Mouse (Mus musculus) CH12.LX (cell line): ENCODE measurements around the gene Upk3a. TPM values are rescaled to one million over a fixed set of nuclear protein-coding genes. Genes with fewer than 3 reads are reported as not detected.

Source experiments
- DNase-seq: peaks from one replicate; pipeline ENCODE4 v3.0.0-alpha.2; 2013; ENCODE audit errors: extremely low read depth
- H3K27ac ChIP-seq: 2 replicates; pipeline ENCODE4 v1.5.1; 2012; ENCODE audit warnings: low read depth, mild to moderate bottlenecking, control low read depth, moderate library complexity; ENCODE audit not compliant: insufficient read depth
- H3K27me3 ChIP-seq: replicated peaks from 2 replicates; pipeline ENCODE3; 2012; ENCODE audit warnings: inconsistent platforms
- H3K36me3 ChIP-seq, 2 experiments: replicated peaks in 1 of 2; 2 replicates each; pipeline versions ENCODE3 to v1.6.1; 2012; ENCODE audit warnings: inconsistent platforms in 1 of 2, low read length in 1 of 2, mild to moderate bottlenecking in 1 of 2, mixed read lengths in 1 of 2, moderate library complexity in 1 of 2; ENCODE audit not compliant: control insufficient read depth in 1 of 2, insufficient read depth in 1 of 2
- H3K4me1 ChIP-seq, 2 experiments: 2 replicates each; pipeline ENCODE4 v1.6.1; 2012; ENCODE audit warnings: inconsistent platforms in 1 of 2, moderate library complexity in 1 of 2; ENCODE audit not compliant: insufficient read depth in 2 of 2, control insufficient read depth in 1 of 2
- H3K4me2 ChIP-seq: 2 replicates; pipeline ENCODE4 v1.6.1; 2012; ENCODE audit warnings: low read depth, mild to moderate bottlenecking, control low read depth; ENCODE audit not compliant: poor library complexity, insufficient read depth, severe bottlenecking
- H3K4me3 ChIP-seq, 3 experiments: fragments of 150-350 bp in 1 of 3; sonication (generic) in 1 of 3; replicated peaks in 1 of 3; 2 replicates each; pipeline versions ENCODE3 to v1.5.1; 2011 to 2012; ENCODE audit warnings: low read depth in 2 of 3, low read length in 2 of 3, mild to moderate bottlenecking in 2 of 3, moderate library complexity in 2 of 3, control low read depth in 1 of 3, improper control_type of control experiment in 1 of 3, inconsistent platforms in 1 of 3, mixed read lengths in 1 of 3; ENCODE audit not compliant: poor library complexity in 1 of 3
- H3K79me2 ChIP-seq: replicated peaks from 2 replicates; pipeline ENCODE4 v1.6.1; 2012; ENCODE audit warnings: mild to moderate bottlenecking, moderate library complexity; ENCODE audit not compliant: control insufficient read depth, poor library complexity, insufficient read depth, severe bottlenecking; ENCODE audit errors: extremely low read depth
- H3K9ac ChIP-seq: 2 replicates; pipeline ENCODE4 v1.6.1; 2012; ENCODE audit warnings: low read depth, mild to moderate bottlenecking, control low read depth, moderate library complexity; ENCODE audit not compliant: insufficient read depth
- H3K9me3 ChIP-seq: replicated peaks from 2 replicates; pipeline ENCODE3; 2012; ENCODE audit warnings: low read length, inconsistent platforms, mixed read lengths
- CHD1 ChIP-seq: IDR thresholded peaks from 2 replicates; pipeline ENCODE4 v1.6.1; 2012; ENCODE audit warnings: low read depth, low read length, improper control_type of control experiment, inconsistent platforms
- CTCF ChIP-seq, 2 experiments: IDR thresholded peaks in 1 of 2; conservative IDR thresholded peaks in 1 of 2; 2 replicates each; pipeline ENCODE4 v1.5.1; 2011 to 2012; ENCODE audit warnings: low read depth in 2 of 2, low read length in 2 of 2, improper control_type of control experiment in 1 of 2, inconsistent platforms in 1 of 2, mild to moderate bottlenecking in 1 of 2, moderate library complexity in 1 of 2
- EP300 ChIP-seq: IDR thresholded peaks from 2 replicates; pipeline ENCODE4 v1.6.1; 2011; ENCODE audit warnings: low read length, improper control_type of control experiment
- GABPA ChIP-seq: IDR thresholded peaks from 2 replicates; pipeline ENCODE4 v1.6.1; 2012; ENCODE audit warnings: low read depth, low read length, improper control_type of control experiment, inconsistent platforms; ENCODE audit not compliant: insufficient replicate concordance
- IRF4 ChIP-seq: IDR thresholded peaks from 2 replicates; pipeline ENCODE4 v1.6.1; 2014; ENCODE audit warnings: low read depth, mild to moderate bottlenecking, inconsistent platforms, low read length, improper control_type of control experiment
- JUN ChIP-seq: IDR thresholded peaks from 2 replicates; pipeline ENCODE4 v1.6.1; 2011; ENCODE audit warnings: low read depth, mild to moderate bottlenecking, low read length, improper control_type of control experiment, moderate library complexity; ENCODE audit not compliant: insufficient read depth
- KAT2A ChIP-seq: IDR thresholded peaks from 2 replicates; pipeline ENCODE4 v1.6.1; 2012; ENCODE audit warnings: low read length, improper control_type of control experiment, inconsistent platforms; ENCODE audit not compliant: insufficient replicate concordance
- MAFK ChIP-seq: IDR thresholded peaks from 2 replicates; pipeline ENCODE4 v1.6.1; 2011; ENCODE audit warnings: low read length, improper control_type of control experiment; ENCODE audit not compliant: insufficient replicate concordance
- MAX ChIP-seq: IDR thresholded peaks from 2 replicates; pipeline ENCODE4 v1.6.1; 2011; ENCODE audit warnings: low read length, improper control_type of control experiment
- MAZ ChIP-seq: IDR thresholded peaks from 2 replicates; pipeline ENCODE4 v1.6.1; 2012; ENCODE audit warnings: low read depth, mild to moderate bottlenecking, inconsistent platforms, low read length, improper control_type of control experiment, moderate library complexity
- MEF2A ChIP-seq: IDR thresholded peaks from 2 replicates; pipeline ENCODE4 v1.6.1; 2014; ENCODE audit warnings: low read depth, mild to moderate bottlenecking, inconsistent platforms, low read length, improper control_type of control experiment, borderline replicate concordance
- MYC ChIP-seq: IDR thresholded peaks from 2 replicates; pipeline ENCODE4 v1.6.1; 2011; ENCODE audit warnings: low read depth, mild to moderate bottlenecking, improper control_type of control experiment, low read length
- NELFE ChIP-seq: IDR thresholded peaks from 2 replicates; pipeline ENCODE4 v1.6.1; 2011; ENCODE audit warnings: low read depth, low read length, improper control_type of control experiment
- NRF1 ChIP-seq: IDR thresholded peaks from 2 replicates; pipeline ENCODE4 v1.6.1; 2014; ENCODE audit warnings: low read depth, mild to moderate bottlenecking, inconsistent platforms, low read length, improper control_type of control experiment, moderate library complexity
- PAX5 ChIP-seq: IDR thresholded peaks from 2 replicates; pipeline ENCODE4 v1.6.1; 2012; ENCODE audit warnings: low read length, inconsistent platforms, mixed read lengths
- POLR2A ChIP-seq: IDR thresholded peaks from 2 replicates; pipeline ENCODE4 v1.6.1; 2011; ENCODE audit warnings: low read depth, mild to moderate bottlenecking, improper control_type of control experiment, low read length
- POLR2AphosphoS2 ChIP-seq: IDR thresholded peaks from 2 replicates; pipeline ENCODE4 v1.6.1; 2011; ENCODE audit warnings: low read depth, low read length, improper control_type of control experiment
- RAD21 ChIP-seq: IDR thresholded peaks from 2 replicates; pipeline ENCODE4 v1.6.1; 2011; ENCODE audit warnings: low read depth, mild to moderate bottlenecking, low read length, improper control_type of control experiment, moderate library complexity
- RCOR1 ChIP-seq: conservative IDR thresholded peaks from 2 replicates; pipeline ENCODE4 v1.6.1; 2012; ENCODE audit warnings: low read depth, mild to moderate bottlenecking, inconsistent platforms, low read length, improper control_type of control experiment
- SIN3A ChIP-seq: IDR thresholded peaks from 2 replicates; pipeline ENCODE4 v1.6.1; 2012; ENCODE audit warnings: low read length, improper control_type of control experiment, inconsistent platforms
- SMC3 ChIP-seq: IDR thresholded peaks from 2 replicates; pipeline ENCODE4 v1.6.1; 2011; ENCODE audit warnings: low read depth, low read length, improper control_type of control experiment
- TBP ChIP-seq: conservative IDR thresholded peaks from 2 replicates; pipeline ENCODE4 v1.6.1; 2011; ENCODE audit warnings: low read depth, low read length, improper control_type of control experiment
- TCF12 ChIP-seq: IDR thresholded peaks from 2 replicates; pipeline ENCODE4 v1.6.1; 2014; ENCODE audit warnings: low read depth, mild to moderate bottlenecking, inconsistent platforms, low read length, improper control_type of control experiment
- UBTF ChIP-seq: IDR thresholded peaks from 2 replicates; pipeline ENCODE4 v1.6.1; 2012; ENCODE audit warnings: low read depth, mild to moderate bottlenecking, inconsistent platforms, low read length, improper control_type of control experiment, moderate library complexity
- USF2 ChIP-seq: conservative IDR thresholded peaks from 2 replicates; pipeline ENCODE4 v1.6.1; 2011; ENCODE audit warnings: low read depth, low read length, improper control_type of control experiment
- ZC3H11A ChIP-seq: IDR thresholded peaks from 2 replicates; pipeline ENCODE4 v1.6.1; 2012; ENCODE audit warnings: low read depth, mild to moderate bottlenecking, inconsistent platforms, low read length, improper control_type of control experiment
- ZKSCAN1 ChIP-seq: IDR thresholded peaks from 2 replicates; pipeline ENCODE4 v1.6.1; 2012; ENCODE audit warnings: low read depth, inconsistent platforms, low read length, improper control_type of control experiment, borderline replicate concordance
- ZMIZ1 ChIP-seq: IDR thresholded peaks from 2 replicates; pipeline ENCODE4 v1.6.1; 2012; ENCODE audit warnings: low read depth, mild to moderate bottlenecking, inconsistent platforms, low read length, improper control_type of control experiment
- ZNF384 ChIP-seq: IDR thresholded peaks from 2 replicates; pipeline ENCODE4 v1.6.1; 2012; ENCODE audit warnings: low read depth, low read length, improper control_type of control experiment, inconsistent platforms
- dilution Hi-C: fragments of 300-500 bp; cut with MboI; formaldehyde crosslinking; loops from 2 replicates; pipeline ENCODE4 v1.14.3; 2020; ENCODE audit warnings: low sequenced_read_pairs; ENCODE audit not compliant: extremely low pct_unique_long_range_greater_than_20kb, extremely low pct_ligation_motif_present
- in situ Hi-C: fragments of 300-500 bp; cut with MboI; formaldehyde crosslinking; loops from 3 replicates; pipeline ENCODE4 v1.14.3; 2019; ENCODE audit warnings: low sequenced_read_pairs, low pct_ligation_motif_present, low pct_unique_long_range_greater_than_20kb, mixed read lengths
- polyA plus RNA-seq: library from polyadenylated mRNA; unstranded; fragments of >175 nt; gene quantifications from 2 replicates; pipeline ENCODE4 v1.2.1, GENCODE M21; 2012; ENCODE audit warnings: low read depth; ENCODE audit not compliant: insufficient read length
- total RNA-seq, 2 experiments: library from RNA; depleted of rRNA; stranded (reverse); fragments of 300-350 nt in 1 of 2; fragments of >200 nt in 1 of 2; gene quantifications; 2 replicates each; pipeline ENCODE4 v1.2.3; 2012 to 2014

The Upk3a gene
- total and polyA plus RNA-seq, 3 experiments: not detected

GRCm38 (mm10) chr15:84994498-84994897, 22.4 kb upstream of the Upk3a start:
- Histone ChIP-seq H3K9ac (no peak overlapping the region), H3K27ac (no peak overlapping the region), H3K79me2 (no peaks in the 10 kb centered on the region), H3K4me2 (no peak overlapping the region), H3K4me3 (no peak overlapping the region), H3K27me3 (peaks cover 2% of the 10 kb centered on the region), H3K36me3 (no peaks in the 10 kb centered on the region), H3K4me1 (peaks cover 7 to 28% of the 10 kb centered on the region in 2 experiments; a peak in 3 of 4 replicates), H3K9me3 (no peaks in the 10 kb centered on the region)
- no peak for DNase-seq
- in situ Hi-C loops (loop anchor here (10.0 kb wide), 1 partner anchor 220 kb away; no protein-coding TSS in a partner anchor), dilution Hi-C loops (no loop called here)
- TF ChIP-seq POLR2A: no peak
- TF ChIP-seq MYC: no peak
- no peak for TF ChIP-seq MAX
- no peak for TF ChIP-seq ZC3H11A
- no peak for TF ChIP-seq TCF12
- TF ChIP-seq CTCF (conservative IDR thresholded peaks at IDR 0.05 in 1 of 2, IDR thresholded peaks at IDR 0.05 in 1 of 2; ENCODE audit: low read depth in 2 of 2, low read length in 2 of 2): no peak
- no peak for TF ChIP-seq MAFK
- TF ChIP-seq MAZ: no peak
- no peak for TF ChIP-seq ZNF384
- TF ChIP-seq CHD1: no peak
- no peak for TF ChIP-seq IRF4
- TF ChIP-seq GABPA: no peak
- no peak for TF ChIP-seq UBTF
- TF ChIP-seq USF2: no peak
- TF ChIP-seq NRF1: no peak
- TF ChIP-seq PAX5: no peak
- no peak for TF ChIP-seq SIN3A
- no peak for TF ChIP-seq ZKSCAN1

- DNase-seq: peak; percentile 48
- peaks cover 10 to 32% of the 10 kb centered on the region in 2 experiments for H3K4me1 ChIP-seq
- no peak overlapping the region for H3K4me2 ChIP-seq
- no peak overlapping the region for H3K4me3 ChIP-seq
- H3K27ac ChIP-seq: no peak overlapping the region
- TF ChIP-seq RAD21: no peak
- no peak for TF ChIP-seq EP300
- TF ChIP-seq JUN: no peak
- TF ChIP-seq KAT2A: no peak
- TF ChIP-seq CTCF (conservative IDR thresholded peaks at IDR 0.05 in 1 of 2, IDR thresholded peaks at IDR 0.05 in 1 of 2; ENCODE audit: low read depth in 2 of 2, low read length in 2 of 2): no peak
- no peak for TF ChIP-seq NELFE
- no peak for TF ChIP-seq POLR2AphosphoS2
- TF ChIP-seq GABPA: no peak
- TF ChIP-seq TCF12: no peak
- no peak for TF ChIP-seq MYC
- no peak for TF ChIP-seq MEF2A
- no peak for TF ChIP-seq TBP
- no peak for TF ChIP-seq MAFK
- no peak for TF ChIP-seq USF2
- no peak for TF ChIP-seq PAX5
- TF ChIP-seq ZMIZ1: no peak
- TF ChIP-seq RCOR1: no peak
- no peak for TF ChIP-seq IRF4
- no peak for TF ChIP-seq SMC3
- no peaks in the 10 kb centered on the region for H3K79me2 ChIP-seq
- dilution Hi-C loops: no loop called here
- H3K9me3 ChIP-seq: no peaks in the 10 kb centered on the region
- H3K9ac ChIP-seq: no peak overlapping the region
- no peaks in the 10 kb centered on the region for H3K36me3 ChIP-seq
- in situ Hi-C loops: loop anchor here (5.0 to 10.0 kb wide), 3 partner anchors 42 to 220 kb away; partner anchors contain the start of genes Gm29666 and Nup50
- peaks cover 2% of the 10 kb centered on the region for H3K27me3 ChIP-seq
Measured at GRCm38 (mm10) chr15:84995041-84995440, 21.9 kb upstream of the Upk3a start.
